22 mouse cellular contexts compared by ENCODE assay signal in genomic region chr11:24235326-24235725, GRCm38 (mm10).
DNase-seq lines count a peak whose midpoint lies in the region; ATAC-seq and TF ChIP-seq lines count a peak whose summit lies in the region.
"Had no signal": no experiment of that assay in that cellular context is flagged by ENCODE, and none has a peak within 500 bp of the region (broad histone marks: within the 10 kb centered on the region; RNA-seq: fewer than 3 reads in every experiment).

No protein-coding gene starts in this region.

- ATAC-seq in neutrophil, adult 5-6 weeks (ENCODE audit: extremely low read depth, insufficient number of reproducible peaks, low FRiP score, poor library complexity, severe bottlenecking), result peak; percentile 86
- ATAC-seq: forebrain, embryonic 14.5 days; forebrain, embryonic 16.5 days had no signal

- H3K36me3 ChIP-seq in spleen, adult 2 months (ENCODE audit: control insufficient read depth, insufficient read depth, low read length), result no peaks in the 10 kb centered on the region
- no peaks in the 10 kb centered on the region for H3K36me3 ChIP-seq in splenic B cell, adult 2 months (ENCODE audit: control insufficient read depth, insufficient read depth, low read length, poor library complexity, severe bottlenecking)
- H3K36me3 ChIP-seq: embryonic facial prominence, embryonic 13.5 days; embryonic facial prominence, embryonic 15.5 days; forebrain, embryonic 10.5 days; forebrain, embryonic 12.5 days had no signal

- DNase-seq in spleen, adult 2 months (ENCODE audit: low read depth in 1 of 2, low spot score in 2 of 2), result peak in 1 of 2 experiments; percentile 34
- no peak for DNase-seq in spleen, adult 18-20 months
- DNase-seq in splenic B cell, adult 2 months (ENCODE audit: low read depth, low spot score), result peak; percentile 66
- DNase-seq in thymus, adult 18-20 months, result no peak
- DNase-seq: adrenal gland, adult 2 months; adrenal gland, postnatal 10 days; adrenal gland, postnatal 25 days; cerebellum, adult 11 months; cerebellum, adult 18-20 months; cerebellum, adult 8-10 months; cerebellum, adult 9-11 months; cerebellum, postnatal 14 days; cerebellum, postnatal 36 days; embryo, embryonic 11 days had no signal

- H3K27me3 ChIP-seq in spleen, adult 2 months (ENCODE audit: control insufficient read depth, insufficient read depth, low read length), result no peaks in the 10 kb centered on the region
- no peaks in the 10 kb centered on the region for H3K27me3 ChIP-seq in splenic B cell, adult 2 months (ENCODE audit: control insufficient read depth, insufficient read depth, low read length, poor library complexity, severe bottlenecking)
- H3K27me3 ChIP-seq: embryonic facial prominence, embryonic 13.5 days; embryonic facial prominence, embryonic 15.5 days; forebrain, embryonic 12.5 days had no signal

- 50% methylated on average over 4 of the region's 4 CpGs for WGBS in spleen, adult 2 months

- peak overlapping the region; percentile 31; the same call in 1 of the 2 replicates for H3K27ac ChIP-seq in spleen, adult 2 months (ENCODE audit: insufficient read depth, low read length)
- H3K27ac ChIP-seq: embryonic facial prominence, embryonic 13.5 days; embryonic facial prominence, embryonic 15.5 days; forebrain, embryonic 12.5 days had no signal

- peaks cover 2% of the 10 kb centered on the region; the same call in 1 of the 2 replicates for H3K4me1 ChIP-seq in spleen, adult 2 months (ENCODE audit: control insufficient read depth, insufficient read depth, insufficient read length)
- H3K4me1 ChIP-seq: forebrain, embryonic 12.5 days had no signal

- H3K4me3 ChIP-seq in spleen, adult 2 months (ENCODE audit: extremely low read depth, insufficient read depth, insufficient read length), result no peak overlapping the region
- H3K4me3 ChIP-seq: embryonic facial prominence, embryonic 13.5 days; embryonic facial prominence, embryonic 15.5 days; erythroblast, embryonic 14.5 days; forebrain, embryonic 10.5 days; forebrain, embryonic 12.5 days had no signal

- no peak for TF ChIP-seq CTCF in spleen, adult 2 months (IDR thresholded peaks at IDR 0.05; ENCODE audit: extremely low read depth, insufficient read depth, insufficient read length, insufficient replicate concordance)

- no peak for TF ChIP-seq POLR2A in spleen, adult 2 months (IDR thresholded peaks at IDR 0.05; ENCODE audit: low read depth, low read length)
